Mouse (Mus musculus) forebrain, embryonic 11.5 days (tissue): ENCODE results near the gene Nek5. TPM values are rescaled to one million over a fixed set of nuclear protein-coding genes. Genes with fewer than 3 reads are reported as not detected.

ENCODE experiments used
- ATAC-seq: fragments of 200-750 bp; cut with Nextera tagmentation; replicated peaks from 2 replicates; pipeline ENCODE4 v1.8.0; 2017; ENCODE audit warnings: moderate TSS enrichment; ENCODE audit not compliant: low FRiP score
- DNase-seq: peaks from one replicate; pipeline ENCODE4 v3.0.0-alpha.2; 2017; ENCODE audit warnings: low spot score
- H3K27ac ChIP-seq: fragments of 300-500 bp; sonication (generic); 2 replicates; pipeline ENCODE4 v1.5.1; 2014; ENCODE audit warnings: low read depth, low read length
- H3K27me3 ChIP-seq: fragments of 300-500 bp; sonication (generic); 2 replicates; pipeline ENCODE4 v1.6.1; 2014; ENCODE audit warnings: mild to moderate bottlenecking, low read length, mixed read lengths; ENCODE audit not compliant: control insufficient read depth, insufficient read depth
- H3K36me3 ChIP-seq: fragments of 300-500 bp; sonication (generic); 2 replicates; pipeline ENCODE4 v1.6.1; 2014; ENCODE audit warnings: mild to moderate bottlenecking, low read length, moderate library complexity, mixed read lengths; ENCODE audit not compliant: control insufficient read depth, insufficient read depth
- H3K4me1 ChIP-seq: fragments of 300-500 bp; sonication (generic); replicated peaks from 2 replicates; pipeline ENCODE4 v1.6.1; 2014; ENCODE audit warnings: low read length, mixed read lengths; ENCODE audit not compliant: control insufficient read depth, insufficient read depth
- H3K4me2 ChIP-seq: fragments of 300-500 bp; sonication (generic); 2 replicates; pipeline ENCODE4 v1.6.1; 2014; ENCODE audit warnings: low read depth, mild to moderate bottlenecking, low read length, moderate library complexity, mixed read lengths; ENCODE audit not compliant: severe bottlenecking
- H3K4me3 ChIP-seq: fragments of 300-500 bp; sonication (generic); 2 replicates; pipeline ENCODE4 v1.5.1; 2014; ENCODE audit warnings: low read depth, low read length
- H3K9ac ChIP-seq: fragments of 300-500 bp; sonication (generic); 2 replicates; pipeline ENCODE4 v1.6.1; 2014; ENCODE audit warnings: low read length
- H3K9me3 ChIP-seq: fragments of 300-500 bp; sonication (generic); 2 replicates; pipeline ENCODE4 v1.6.1; 2016; ENCODE audit warnings: low read length, mixed read lengths; ENCODE audit not compliant: control insufficient read depth
- WGBS: fragments of 180-500 bp; shearing (Covaris S2); extraction: QIAGEN DNeasy Blood & Tissue Kit; methylation state at CpG from one replicate; pipeline ENCODE4 v1.1.7; 2014; 5-methylcytosine and 5-hydroxymethylcytosine counted together
- polyA plus RNA-seq: library from polyadenylated mRNA; unstranded; fragments of >200 nt; fragmentation: Nextera tagmentation; extraction: Ambion mirVana; gene quantifications from 2 replicates; pipeline ENCODE4 v1.2.1, GENCODE M21; 2014

Nek5 gene
- polyA plus RNA-seq, 1 experiment from 2014 or later: 0.24 TPM

GRCm38 (mm10) chr8:22028973-22029372, 95.9 kb downstream of the Nek5 start:
- Histone ChIP-seq H3K36me3 (no peaks in the 10 kb centered on the region), H3K4me2 (no peak overlapping the region), H3K9me3 (no peaks in the 10 kb centered on the region), H3K27ac (no peak overlapping the region), H3K27me3 (no peaks in the 10 kb centered on the region), H3K4me3 (no peak overlapping the region), H3K9ac (no peak overlapping the region), H3K4me1 (no peaks in the 10 kb centered on the region)
- DNase-seq (no peak), ATAC-seq (no peak)
- 84% methylated on average over 3 of the region's 3 CpGs for WGBS

- H3K27me3 ChIP-seq: no peaks in the 10 kb centered on the region
- 86% methylated on average over 4 of the region's 4 CpGs for WGBS
- no peak overlapping the region for H3K4me2 ChIP-seq
- H3K27ac ChIP-seq: no peak overlapping the region
- DNase-seq (no peak), ATAC-seq (no peak)
- no peaks in the 10 kb centered on the region for H3K36me3 ChIP-seq
- H3K9ac ChIP-seq: no peak overlapping the region
- no peaks in the 10 kb centered on the region for H3K4me1 ChIP-seq
- no peaks in the 10 kb centered on the region for H3K9me3 ChIP-seq
- no peak overlapping the region for H3K4me3 ChIP-seq
These were observed 99.6 kb downstream of the Nek5 start for GRCm38 (mm10) chr8:22025241-22025640.

Other genes starting within 250 kb of the Nek5 start
- not detected in 2 replicates for gene Defb9, start 239.6 kb downstream of the Nek5 start, polyA plus RNA-seq
- gene Defb11, start 218.6 kb downstream of the Nek5 start, polyA plus RNA-seq: not detected in 2 replicates
- not detected in 2 replicates for gene Defb15, start 192.3 kb downstream of the Nek5 start, polyA plus RNA-seq
- not detected in 2 replicates for gene Defb35, start 186.7 kb downstream of the Nek5 start, polyA plus RNA-seq
- gene Defb13, start 178.3 kb downstream of the Nek5 start, polyA plus RNA-seq: not detected in 2 replicates
- not detected in 2 replicates for gene Fam90a1a, start 166.3 kb downstream of the Nek5 start, polyA plus RNA-seq
- gene Ccdc70, start 155.3 kb downstream of the Nek5 start, polyA plus RNA-seq: not detected in 2 replicates
- gene Atp7b, start 64.7 kb downstream of the Nek5 start, polyA plus RNA-seq: 2.3 and 2.6 TPM in 2 replicates
- 30.9 and 35.8 TPM in 2 replicates for gene Alg11, start 64.3 kb downstream of the Nek5 start, polyA plus RNA-seq
- gene Nek3, start 41.4 kb upstream of the Nek5 start, polyA plus RNA-seq: 7.7 and 8.0 TPM in 2 replicates
- gene Ckap2, start 60.8 kb upstream of the Nek5 start, polyA plus RNA-seq: 76.9 and 82.7 TPM in 2 replicates
- gene Vps36, start 67.8 kb upstream of the Nek5 start, polyA plus RNA-seq: 45.5 and 45.9 TPM in 2 replicates
- 8.3 and 10.1 TPM in 2 replicates for gene Thsd1, start 102.3 kb upstream of the Nek5 start, polyA plus RNA-seq
- gene Tpte, start 158.4 kb upstream of the Nek5 start, polyA plus RNA-seq: not detected in 2 replicates